Mouse (Mus musculus) C2C12 (cell line): ENCODE data around the gene Tbrg4. TPM values are rescaled to one million over a fixed set of nuclear protein-coding genes. Genes with fewer than 3 reads are reported as not detected.

Source experiments
- H3K27me3 ChIP-seq: one replicate; pipeline ENCODE4 v1.6.1; 2011; ENCODE audit not compliant: control insufficient read depth, insufficient read depth, insufficient read length
- H3K36me3 ChIP-seq: one replicate; pipeline ENCODE4 v1.6.1; 2011; ENCODE audit not compliant: control insufficient read depth, insufficient read depth
- H3K4me3 ChIP-seq: one replicate; pipeline ENCODE4 v1.5.1; 2011; ENCODE audit warnings: mild to moderate bottlenecking, control low read depth; ENCODE audit not compliant: poor library complexity, insufficient read depth, severe bottlenecking
- H3K79me2 ChIP-seq: one replicate; pipeline ENCODE4 v1.6.1; 2011; ENCODE audit not compliant: control insufficient read depth, insufficient read depth
- H3K79me3 ChIP-seq: one replicate; pipeline ENCODE4 v1.6.1; 2011; ENCODE audit warnings: low read depth, control low read depth
- H3ac ChIP-seq: one replicate; pipeline ENCODE3; 2011; ENCODE audit warnings: low read depth; ENCODE audit not compliant: control insufficient read depth, insufficient read length
- CEBPB ChIP-seq: IDR thresholded peaks from one replicate; pipeline ENCODE4 v1.6.1; 2011; ENCODE audit warnings: low read depth, mild to moderate bottlenecking, control low read depth, moderate library complexity
- CTCF ChIP-seq: IDR thresholded peaks from one replicate; pipeline ENCODE4 v1.5.1; 2011; ENCODE audit not compliant: control insufficient read depth, insufficient read depth, insufficient read length
- FOSL1 ChIP-seq: IDR thresholded peaks from one replicate; pipeline ENCODE4 v1.8.0; 2011; ENCODE audit warnings: mild to moderate bottlenecking, low read length; ENCODE audit not compliant: poor library complexity, insufficient read depth, severe bottlenecking
- MAX ChIP-seq: IDR thresholded peaks from one replicate; pipeline ENCODE4 v1.6.1; 2011; ENCODE audit warnings: mild to moderate bottlenecking, control low read depth
- MYOD1 ChIP-seq: IDR thresholded peaks from one replicate; pipeline ENCODE4 v1.6.1; 2011; ENCODE audit warnings: low read depth; ENCODE audit not compliant: control insufficient read depth, insufficient read length
- MYOG ChIP-seq: IDR thresholded peaks from one replicate; pipeline ENCODE4 v1.6.1; 2011; ENCODE audit not compliant: control insufficient read depth, insufficient read length; ENCODE audit errors: extremely low read depth
- USF1 ChIP-seq: IDR thresholded peaks from one replicate; pipeline ENCODE4 v1.6.1; 2011; ENCODE audit warnings: low read depth, mild to moderate bottlenecking, control low read depth, moderate library complexity
- polyA plus RNA-seq: library from polyadenylated mRNA; unstranded; fragments of >200 nt; fragmentation: generic; extraction: Trizol; gene quantifications from one replicate; pipeline ENCODE4 v1.2.1, GENCODE M21; 2012; ENCODE audit warnings: missing spikeins

The Tbrg4 gene
- polyA plus RNA-seq, 1 experiment: 116 TPM

DNA sequence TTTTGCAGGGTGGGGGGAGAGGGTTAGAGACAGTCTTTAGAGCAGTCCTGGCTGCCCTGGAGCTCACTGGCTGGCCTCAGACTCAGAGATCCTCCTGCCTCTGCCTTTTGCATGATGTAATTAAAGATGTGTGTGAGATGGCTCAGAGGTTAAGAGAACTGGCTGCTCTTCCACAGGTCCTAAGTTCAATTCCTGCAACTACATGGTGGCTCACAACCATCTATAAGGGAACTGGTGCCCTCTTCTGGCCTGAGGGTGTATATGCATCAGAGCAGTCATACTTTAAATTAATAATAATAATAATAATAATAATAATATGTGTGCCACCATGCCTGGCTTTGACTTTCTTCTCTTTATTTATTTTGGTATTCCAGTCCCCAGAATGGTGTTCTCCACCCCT, 3.8 kb upstream of the Tbrg4 start:
- TF ChIP-seq MYOD1 (no peak), CEBPB (no peak), MAX (no peak), CTCF (no peak), MYOG (no peak), USF1 (no peak), FOSL1 (no peak)
- Histone ChIP-seq H3K27me3 (peaks cover 3% of the 10 kb centered on the region), H3ac (no peak overlapping the region), H3K79me3 (peaks cover 8% of the 10 kb centered on the region), H3K4me3 (no peak overlapping the region), H3K36me3 (peaks cover 5% of the 10 kb centered on the region), H3K79me2 (peaks cover 25% of the 10 kb centered on the region)

- peaks cover 16% of the 10 kb centered on the region for H3K36me3 ChIP-seq
- peaks cover 19% of the 10 kb centered on the region for H3K79me3 ChIP-seq
- peaks cover 36% of the 10 kb centered on the region for H3K79me2 ChIP-seq
- no peak overlapping the region for H3K4me3 ChIP-seq
- H3ac ChIP-seq: no peak overlapping the region
- H3K27me3 ChIP-seq: peaks cover 3% of the 10 kb centered on the region
- no peak for TF ChIP-seq CEBPB
- peak; percentile 64 for TF ChIP-seq MAX
- no peak for TF ChIP-seq MYOG
- no peak for TF ChIP-seq USF1
- TF ChIP-seq CTCF: peak; percentile 67
Observed at GRCm38 (mm10) chr11:6628568-6628967, 2.7 kb upstream of the Tbrg4 start.

GRCm38 (mm10) chr11:6627731-6628130, 1.9 kb upstream of the Tbrg4 start:
- H3ac ChIP-seq: no peak overlapping the region
- H3K27me3 ChIP-seq: no peaks in the 10 kb centered on the region
- TF ChIP-seq FOSL1 (no peak), MYOG (no peak), CEBPB (no peak), USF1 (no peak), MYOD1 (no peak), MAX (no peak), CTCF (no peak)
- peaks cover 26% of the 10 kb centered on the region for H3K79me3 ChIP-seq
- H3K4me3 ChIP-seq: no peak overlapping the region
- H3K36me3 ChIP-seq: peaks cover 24% of the 10 kb centered on the region
- peaks cover 45% of the 10 kb centered on the region for H3K79me2 ChIP-seq

DNA sequence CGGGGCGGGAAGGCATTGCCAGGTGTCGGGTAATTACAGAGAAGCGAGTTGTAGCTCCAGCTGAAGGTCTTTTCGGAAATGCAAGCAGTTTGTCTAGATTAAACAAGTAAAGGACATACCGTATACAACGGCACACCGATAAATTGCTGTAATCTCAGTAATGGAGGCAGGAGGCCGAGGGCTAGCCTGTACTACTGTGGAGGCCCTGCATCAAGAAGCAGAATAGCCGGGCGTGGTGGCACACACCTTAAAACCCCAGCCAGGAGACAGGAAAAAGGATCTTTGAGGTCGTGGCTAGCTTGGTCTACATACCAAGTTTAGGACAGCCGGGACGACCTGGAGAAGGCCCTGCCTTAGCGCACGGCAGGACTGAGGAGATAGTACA, 513 bp upstream of the Tbrg4 start:
- no peak for TF ChIP-seq USF1
- TF ChIP-seq CEBPB: no peak
- TF ChIP-seq MAX: no peak
- no peak for TF ChIP-seq FOSL1
- no peak for TF ChIP-seq MYOG
- TF ChIP-seq CTCF: no peak
- no peak for TF ChIP-seq MYOD1
- no peaks in the 10 kb centered on the region for H3K27me3 ChIP-seq
- peaks cover 38% of the 10 kb centered on the region for H3K79me3 ChIP-seq
- peaks cover 58% of the 10 kb centered on the region for H3K79me2 ChIP-seq
- peak overlapping the region; percentile 85 for H3ac ChIP-seq
- peaks cover 38% of the 10 kb centered on the region for H3K36me3 ChIP-seq
- peak overlapping the region; percentile 68 for H3K4me3 ChIP-seq

DNA sequence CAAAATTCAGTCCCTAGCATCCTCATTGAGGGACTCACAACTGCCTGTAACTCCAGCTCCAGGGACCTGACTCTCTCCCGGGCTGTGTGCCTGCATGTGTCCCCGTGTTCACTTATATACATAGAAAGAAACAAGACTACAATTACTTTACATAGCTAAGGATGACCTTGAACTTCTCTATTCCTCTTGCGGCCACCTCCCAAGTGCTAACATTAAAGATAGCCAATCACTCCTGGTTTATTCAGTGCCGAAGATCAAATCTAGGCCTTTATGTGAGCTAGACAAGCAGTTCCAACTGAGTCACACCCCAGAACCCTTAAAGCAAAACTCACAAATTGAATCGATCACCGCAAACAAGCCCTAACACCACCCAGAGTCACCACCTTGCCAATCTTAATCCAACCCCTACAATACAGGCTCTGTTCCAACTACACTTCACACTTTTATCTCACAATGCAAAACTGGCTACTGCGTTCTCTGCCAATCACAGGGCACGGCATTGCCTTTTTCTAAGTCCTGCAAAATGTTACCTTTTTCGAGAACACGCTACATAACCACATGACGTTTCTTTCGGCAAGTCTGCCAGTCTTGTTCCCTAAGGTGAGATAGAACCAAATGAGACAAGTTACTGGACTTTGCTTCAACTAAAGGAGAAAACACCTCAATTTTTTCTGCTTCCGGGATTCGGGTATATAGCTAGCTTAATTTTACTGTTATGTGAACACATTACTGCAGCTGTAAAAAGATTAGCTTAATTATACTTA, 1.1 kb downstream of the Tbrg4 start:
- H3K36me3 ChIP-seq: peaks cover 54% of the 10 kb centered on the region

DNA sequence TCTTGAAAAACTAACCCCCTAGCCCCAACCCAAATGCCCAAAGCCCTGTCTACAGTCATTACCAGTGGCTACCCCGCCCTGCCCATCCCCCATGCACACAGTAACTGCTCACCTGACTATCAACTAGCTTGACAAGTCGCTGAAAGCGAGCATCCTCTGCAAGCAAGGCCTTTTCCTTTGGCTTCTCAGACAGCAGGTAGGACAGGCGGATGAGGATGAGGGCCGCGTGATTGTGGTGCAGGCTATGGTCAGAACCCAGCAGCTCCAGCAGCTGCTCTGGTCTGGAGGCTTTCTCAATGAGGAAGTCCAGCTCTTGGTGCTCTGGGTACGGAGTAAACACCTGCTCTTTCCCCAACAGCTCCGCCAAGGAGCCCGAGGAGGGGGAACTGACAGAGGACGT, 2.2 kb downstream of the Tbrg4 start:
- Histone ChIP-seq H3K79me3 (peaks cover 43% of the 10 kb centered on the region), H3K36me3 (peaks cover 65% of the 10 kb centered on the region), H3K79me2 (peaks cover 85% of the 10 kb centered on the region), H3K4me3 (no peak overlapping the region), H3ac (peak overlapping the region; percentile 31), H3K27me3 (no peaks in the 10 kb centered on the region)
- TF ChIP-seq CTCF: no peak

More for the DNA sequence above, 1.1 kb downstream of the Tbrg4 start:
- H3K79me3 ChIP-seq: peaks cover 43% of the 10 kb centered on the region
- peak overlapping the region; percentile 68 for H3K4me3 ChIP-seq
- no peak for TF ChIP-seq CEBPB
- TF ChIP-seq MAX: no peak
- TF ChIP-seq USF1: no peak
- TF ChIP-seq FOSL1: no peak
- no peak for TF ChIP-seq MYOD1
- TF ChIP-seq CTCF: no peak
- no peak for TF ChIP-seq MYOG
- H3K79me2 ChIP-seq: peaks cover 74% of the 10 kb centered on the region
- peak overlapping the region; percentile 28 for H3ac ChIP-seq
- H3K27me3 ChIP-seq: no peaks in the 10 kb centered on the region
